Mouse (Mus musculus) gastrocnemius, adult 2 months (tissue): Measurements from ENCODE around the gene Padi3. TPM values are rescaled to one million over a fixed set of nuclear protein-coding genes. Genes with fewer than 3 reads are reported as not detected.

ENCODE experiments used
- DNase-seq: peaks from one replicate; pipeline ENCODE4 v3.0.0; 2022
- H3K27ac ChIP-seq: fragments of 200-600 bp; 2 replicates; pipeline ENCODE4 v1.8.1; 2022; ENCODE audit warnings: mild to moderate bottlenecking
- H3K4me3 ChIP-seq: fragments of 200-600 bp; 2 replicates; pipeline ENCODE4 v1.8.1; 2022; ENCODE audit warnings: mild to moderate bottlenecking, moderate library complexity
- CTCF ChIP-seq: fragments of 200-600 bp; IDR thresholded peaks from 2 replicates; pipeline ENCODE4 v1.8.1; 2022; ENCODE audit warnings: antibody characterized with exemption, mild to moderate bottlenecking, moderate library complexity
- intact Hi-C: fragments of 180-260 bp; cut with DNase I; formaldehyde crosslinking; loops from one replicate; pipeline ENCODE4 v1.15.1; 2025
- total RNA-seq, 2 experiments: library from RNA; stranded (reverse); gene quantifications; 2 replicates each; pipeline ENCODE4 v1.2.3; 2021

The Padi3 gene
- total RNA-seq, 2 experiments from 2014 or later, result 1.1 to 6.9 TPM

- no peak for TF ChIP-seq CTCF
- no peak for DNase-seq
- H3K27ac ChIP-seq, result no peak overlapping the region
- H3K4me3 ChIP-seq, result no peak overlapping the region
- intact Hi-C loops, result no loop called here
Observed at GRCm38 (mm10) chr4:140768973-140769372, 41.5 kb downstream of the Padi3 start.

- H3K4me3 ChIP-seq, result no peak overlapping the region
- H3K27ac ChIP-seq, result no peak overlapping the region
- intact Hi-C loops, result no loop called here
- DNase-seq, result no peak
- no peak for TF ChIP-seq CTCF
Observed at GRCm38 (mm10) chr4:140765936-140766335, 44.5 kb downstream of the Padi3 start.

GRCm38 (mm10) chr4:140763158-140763557, 47.3 kb downstream of the Padi3 start:
- H3K27ac ChIP-seq, result peak overlapping the region; percentile 46
- no peak overlapping the region for H3K4me3 ChIP-seq
- TF ChIP-seq CTCF, result peak; percentile 89
- intact Hi-C loops, result loop anchor here (2.0 to 5.0 kb wide), 2 partner anchors 140 to 194 kb away; no protein-coding TSS in a partner anchor
- peak; percentile 89 for DNase-seq

GRCm38 (mm10) chr4:140761601-140762000, 48.8 kb downstream of the Padi3 start:
- Histone ChIP-seq H3K4me3 (no peak overlapping the region), H3K27ac (no peak overlapping the region)
- no peak for TF ChIP-seq CTCF
- intact Hi-C loops, result loop anchor here (5.0 kb wide), 1 partner anchor 196 kb away; no protein-coding TSS in a partner anchor
- DNase-seq, result no peak

GRCm38 (mm10) chr4:140755811-140756210, 54.6 kb downstream of the Padi3 start:
- DNase-seq, result no peak
- intact Hi-C loops, result no loop called here
- no peak for TF ChIP-seq CTCF
- H3K4me3 ChIP-seq, result no peak overlapping the region
- H3K27ac ChIP-seq, result no peak overlapping the region

- intact Hi-C loops, result no loop called here
- no peak overlapping the region for H3K4me3 ChIP-seq
- no peak overlapping the region for H3K27ac ChIP-seq
- TF ChIP-seq CTCF, result no peak
- DNase-seq, result no peak
Observed at GRCm38 (mm10) chr4:140753366-140753765, 57.1 kb downstream of the Padi3 start.

GRCm38 (mm10) chr4:140750328-140750727, 60.1 kb downstream of the Padi3 start:
- peak; percentile 46 for DNase-seq
- peak; percentile 24; the same call in 1 of the 2 replicates for TF ChIP-seq CTCF
- peak overlapping the region; percentile 56 for H3K4me3 ChIP-seq
- intact Hi-C loops, result no loop called here
- no peak overlapping the region for H3K27ac ChIP-seq

- no peak for TF ChIP-seq CTCF
- no peak overlapping the region for H3K4me3 ChIP-seq
- no peak overlapping the region for H3K27ac ChIP-seq
- intact Hi-C loops, result no loop called here
- DNase-seq, result no peak
Observed at GRCm38 (mm10) chr4:140747978-140748377, 62.5 kb downstream of the Padi3 start.

- DNase-seq, result peak; percentile 68
- TF ChIP-seq CTCF, result peak; percentile 67
- intact Hi-C loops, result loop anchor here (2.0 kb wide), 2 partner anchors 20 to 64 kb away; no protein-coding TSS in a partner anchor
Observed at GRCm38 (mm10) chr4:140744654-140745053, 65.8 kb downstream of the Padi3 start.

GRCm38 (mm10) chr4:140743086-140743485, 67.4 kb downstream of the Padi3 start:
- no peak overlapping the region for H3K4me3 ChIP-seq
- intact Hi-C loops, result no loop called here
- no peak for TF ChIP-seq CTCF
- no peak overlapping the region for H3K27ac ChIP-seq
- no peak for DNase-seq

More at GRCm38 (mm10) chr4:140744654-140745053, 65.8 kb downstream of the Padi3 start:
- no peak overlapping the region for H3K4me3 ChIP-seq
- H3K27ac ChIP-seq, result no peak overlapping the region

- no peak within 1 kb of the TSS for H3K4me3 ChIP-seq
- DNase-seq, result no peak
- intact Hi-C loops, result no loop called here
- H3K27ac ChIP-seq, result no peak within 1 kb of the TSS
- no peak for TF ChIP-seq CTCF
Observed at GRCm38 (mm10) chr4:140742543-140742942, 67.9 kb downstream of the Padi3 start, which contains the start of gene Padi6. Gene Padi6 (minus strand): TSS chr4:140742643.

GRCm38 (mm10) chr4:140741401-140741800, 69.0 kb downstream of the Padi3 start:
- no peak overlapping the region for H3K27ac ChIP-seq
- no peak overlapping the region for H3K4me3 ChIP-seq
- no peak for TF ChIP-seq CTCF
- no peak for DNase-seq
- intact Hi-C loops, result no loop called here

- H3K27ac ChIP-seq, result no peak overlapping the region
- H3K4me3 ChIP-seq, result no peak overlapping the region
- intact Hi-C loops, result no loop called here
- no peak for TF ChIP-seq CTCF
- no peak for DNase-seq
Observed at GRCm38 (mm10) chr4:140740655-140741054, 69.8 kb downstream of the Padi3 start.

Other genes with a start within 250 kb of the Padi3 start
- 10 to 100 TPM; 50.9 to 66.3 TPM for gene Arhgef10l, start 144.6 kb downstream of the Padi3 start, total RNA-seq
- 1 to 10 TPM; 5.9 to 8.8 TPM for gene Rcc2, start 110.1 kb downstream of the Padi3 start, total RNA-seq
- gene Padi6, start 68.0 kb downstream of the Padi3 start, total RNA-seq, result not detected
- gene Padi4, start 36.4 kb downstream of the Padi3 start, total RNA-seq, result not detected
- gene Padi1, start 35.1 kb upstream of the Padi3 start, total RNA-seq, result under 1 TPM in 1 of 2 experiments, not detected in 1; 0.22 TPM
- gene Padi2, start 95.7 kb upstream of the Padi3 start, total RNA-seq, result 100 to 1,000 TPM in 1 of 2 experiments, 10 to 100 TPM in 1; 77.0 to 273 TPM
- gene Sdhb, start 150.6 kb upstream of the Padi3 start, total RNA-seq, result 100 to 1,000 TPM; 483 to 898 TPM
- 10 to 100 TPM; 20.0 to 23.7 TPM for gene Atp13a2, start 176.2 kb upstream of the Padi3 start, total RNA-seq
- 1 to 10 TPM; 1.5 to 4.7 TPM for gene Mfap2, start 199.8 kb upstream of the Padi3 start, total RNA-seq
- 1 to 10 TPM; 1.7 to 2.0 TPM for gene Crocc, start 249.9 kb upstream of the Padi3 start, total RNA-seq